Mouse (Mus musculus) midbrain, postnatal 0 days (tissue): Measurements from ENCODE around the gene Ecpas. TPM values are rescaled to one million over a fixed set of nuclear protein-coding genes. Genes with fewer than 3 reads are reported as not detected.

Experiments
- ATAC-seq: fragments of 200-750 bp; cut with Nextera tagmentation; 2 replicates; pipeline ENCODE4 v1.8.0; 2017; ENCODE audit warnings: moderate number of reproducible peaks, mild to moderate bottlenecking, moderate TSS enrichment, moderate library complexity; ENCODE audit not compliant: low FRiP score
- DNase-seq: peaks from one replicate; pipeline ENCODE4 v3.0.0-alpha.2; 2015; ENCODE audit warnings: low spot score
- H3K27ac ChIP-seq: fragments of 300-500 bp; sonication (generic); 2 replicates; pipeline ENCODE4 v1.5.1; 2014; ENCODE audit warnings: low read depth, mild to moderate bottlenecking, low read length, mixed read lengths
- H3K27me3 ChIP-seq: fragments of 300-500 bp; sonication (generic); 2 replicates; pipeline ENCODE4 v1.6.1; 2014; ENCODE audit warnings: low read length, control low read depth, mixed read lengths; ENCODE audit not compliant: insufficient read depth
- H3K36me3 ChIP-seq: fragments of 300-500 bp; sonication (generic); 2 replicates; pipeline ENCODE4 v1.6.1; 2014; ENCODE audit warnings: low read length, control low read depth, mixed read lengths; ENCODE audit not compliant: insufficient read depth
- H3K4me1 ChIP-seq: fragments of 300-500 bp; sonication (generic); 2 replicates; pipeline ENCODE4 v1.6.1; 2014; ENCODE audit warnings: mild to moderate bottlenecking, control low read depth, antibody characterized with exemption, low read length, mixed read lengths; ENCODE audit not compliant: insufficient read depth
- H3K4me2 ChIP-seq: fragments of 300-500 bp; sonication (generic); 2 replicates; pipeline ENCODE4 v1.6.1; 2014; ENCODE audit warnings: low read depth, mild to moderate bottlenecking, low read length, mixed read lengths; ENCODE audit not compliant: poor library complexity, severe bottlenecking
- H3K4me3 ChIP-seq: fragments of 300-500 bp; sonication (generic); 2 replicates; pipeline ENCODE4 v1.5.1; 2014; ENCODE audit warnings: low read depth, mild to moderate bottlenecking, low read length, moderate library complexity
- H3K9ac ChIP-seq: fragments of 300-500 bp; sonication (generic); replicated peaks from 2 replicates; pipeline ENCODE4 v1.6.1; 2014; ENCODE audit warnings: mild to moderate bottlenecking, low read length, moderate library complexity, mixed read lengths; ENCODE audit not compliant: poor library complexity, severe bottlenecking
- H3K9me3 ChIP-seq: fragments of 300-500 bp; sonication (generic); 2 replicates; pipeline ENCODE4 v1.6.1; 2016; ENCODE audit warnings: low read length, control low read depth
- CTCF ChIP-seq: IDR thresholded peaks from 2 replicates; pipeline ENCODE4 v1.5.1; 2016; ENCODE audit warnings: antibody characterized with exemption, mild to moderate bottlenecking
- WGBS: fragments of 180-500 bp; shearing (Covaris S2); extraction: QIAGEN DNeasy Blood & Tissue Kit; methylation state at CpG from one replicate; pipeline ENCODE4 v1.1.7; 2014; 5-methylcytosine and 5-hydroxymethylcytosine counted together
- polyA plus RNA-seq: library from polyadenylated mRNA; unstranded; fragments of >200 nt; fragmentation: Nextera tagmentation; extraction: Ambion mirVana; gene quantifications from 2 replicates; pipeline ENCODE4 v1.2.1, GENCODE M21; 2015
- total RNA-seq: library from RNA; depleted of rRNA; stranded (reverse); fragments of >200 nt; gene quantifications from 2 replicates; pipeline ENCODE4 v1.2.3, GENCODE M21; 2014

Gene Ecpas
- total and polyA plus RNA-seq, 2 experiments from 2014 or later, result 36.8 to 64.8 TPM

DNA sequence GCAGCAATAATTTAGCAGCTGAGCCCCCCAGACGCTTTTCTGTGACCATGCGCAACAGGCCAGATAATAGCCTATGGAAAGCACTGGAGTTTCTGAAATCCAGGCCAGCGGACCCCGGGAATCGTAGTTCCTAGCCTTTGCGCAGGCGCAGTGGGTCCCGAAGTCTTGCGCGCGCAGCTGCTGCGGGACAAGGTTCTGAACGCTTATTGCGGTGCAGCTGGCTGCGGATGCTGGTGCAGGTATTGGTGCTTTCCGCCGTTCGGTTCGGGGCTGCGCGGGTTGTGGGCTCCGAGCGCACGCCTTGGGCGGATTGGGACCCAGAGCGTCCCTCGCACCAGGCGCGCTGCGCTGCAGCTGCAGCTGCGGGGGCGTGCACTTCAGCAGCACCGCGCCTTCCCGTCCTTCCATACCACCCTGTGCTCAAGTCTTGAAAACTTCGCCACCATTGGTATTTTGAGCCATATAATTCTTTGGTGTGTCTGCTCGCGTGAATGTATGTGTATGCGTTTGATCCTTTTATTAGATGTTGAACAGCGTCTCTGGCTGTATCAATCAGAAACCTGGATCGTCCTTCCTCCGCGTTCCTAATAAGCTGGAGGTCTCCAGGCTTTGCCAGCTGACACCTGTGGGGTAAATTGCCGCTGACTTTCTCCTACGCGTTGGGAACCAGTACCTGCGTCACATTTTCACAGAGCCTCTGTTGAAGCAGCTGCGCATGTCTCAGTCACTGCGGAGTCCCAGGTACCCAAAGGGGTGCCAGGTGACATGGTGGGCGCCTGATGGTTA is 31.1 kb upstream of the Ecpas start, which contains the start of gene Zkscan16:
Gene Zkscan16 (plus strand): TSS at position 209 of the 786 bp plus-strand sequence.
- Histone ChIP-seq H3K9me3 (no peaks in the 10 kb centered on the region), H3K4me3 (peak within 1 kb of the TSS; percentile 71), H3K4me1 (peaks cover 9% of the 10 kb centered on the region; the same call in 1 of the 2 replicates), H3K9ac (peak within 1 kb of the TSS; percentile 67), H3K27ac (peak within 1 kb of the TSS; percentile 86), H3K36me3 (peaks cover 2% of the 10 kb centered on the region; the same call in 1 of the 2 replicates), H3K4me2 (peak within 1 kb of the TSS; percentile 74), H3K27me3 (no peaks in the 10 kb centered on the region)
- 1% methylated on average over 50 of the region's 50 CpGs for WGBS
- DNase-seq, result peak; percentile 97
- ATAC-seq, result peak; percentile 88
- TF ChIP-seq CTCF, result no peak

DNA sequence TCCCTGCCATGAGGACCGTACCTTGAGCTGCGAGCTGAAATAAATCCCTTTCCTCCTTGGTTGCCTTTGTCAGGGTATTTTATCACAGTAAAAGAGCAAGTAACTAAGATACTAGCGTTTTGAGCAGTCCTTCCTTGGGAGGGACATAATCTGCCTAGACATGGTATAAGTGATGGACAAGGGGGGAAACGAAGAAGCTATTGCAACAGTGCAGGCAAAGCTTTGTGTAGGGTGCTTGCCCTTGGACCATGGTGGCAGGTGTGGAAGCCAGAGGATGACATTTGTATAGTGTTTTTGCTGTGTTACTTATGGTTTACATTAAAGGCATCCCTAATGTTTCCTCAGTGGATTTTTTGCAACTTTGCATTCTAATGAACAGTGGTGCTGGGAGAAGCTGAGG is 30.4 kb upstream of the Ecpas start:
- peak; percentile 35; the same call in 1 of the 2 replicates for ATAC-seq
- TF ChIP-seq CTCF, result no peak
- Histone ChIP-seq H3K9ac (peak overlapping the region; percentile 67), H3K4me2 (peak overlapping the region; percentile 74), H3K27me3 (no peaks in the 10 kb centered on the region), H3K9me3 (no peaks in the 10 kb centered on the region), H3K27ac (peak overlapping the region; percentile 86), H3K36me3 (peaks cover 2% of the 10 kb centered on the region; the same call in 1 of the 2 replicates), H3K4me1 (peaks cover 9% of the 10 kb centered on the region; the same call in 1 of the 2 replicates), H3K4me3 (peak overlapping the region; percentile 71; the same call in 1 of the 2 replicates)
- no peak for DNase-seq
- 74% methylated on average over 4 of the region's 4 CpGs for WGBS

DNA sequence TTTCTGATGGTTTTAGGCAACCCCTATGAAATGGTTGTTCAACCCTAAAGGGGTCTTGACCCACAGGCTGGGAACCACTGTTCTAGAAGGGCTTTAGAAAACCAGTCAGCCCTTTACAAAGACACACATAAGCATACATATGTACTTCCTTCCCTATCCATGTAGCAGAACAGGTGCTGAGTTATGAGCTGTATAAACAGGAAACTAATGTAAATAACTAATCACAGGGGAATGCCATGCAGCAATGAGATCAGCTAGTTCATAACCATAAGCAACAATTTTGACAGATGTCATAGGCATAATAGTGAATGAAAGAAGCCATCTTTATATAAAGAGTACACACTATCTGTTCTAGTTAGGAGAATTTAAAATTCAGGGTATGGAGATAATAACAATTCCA is 29.1 kb upstream of the Ecpas start:
- Histone ChIP-seq H3K9me3 (no peaks in the 10 kb centered on the region), H3K36me3 (peaks cover 2% of the 10 kb centered on the region; the same call in 1 of the 2 replicates), H3K4me2 (no peak overlapping the region), H3K27ac (no peak overlapping the region), H3K4me3 (no peak overlapping the region), H3K9ac (no peak overlapping the region), H3K4me1 (peaks cover 9% of the 10 kb centered on the region; the same call in 1 of the 2 replicates), H3K27me3 (no peaks in the 10 kb centered on the region)
- ATAC-seq (no peak), DNase-seq (no peak)
- TF ChIP-seq CTCF, result no peak

DNA sequence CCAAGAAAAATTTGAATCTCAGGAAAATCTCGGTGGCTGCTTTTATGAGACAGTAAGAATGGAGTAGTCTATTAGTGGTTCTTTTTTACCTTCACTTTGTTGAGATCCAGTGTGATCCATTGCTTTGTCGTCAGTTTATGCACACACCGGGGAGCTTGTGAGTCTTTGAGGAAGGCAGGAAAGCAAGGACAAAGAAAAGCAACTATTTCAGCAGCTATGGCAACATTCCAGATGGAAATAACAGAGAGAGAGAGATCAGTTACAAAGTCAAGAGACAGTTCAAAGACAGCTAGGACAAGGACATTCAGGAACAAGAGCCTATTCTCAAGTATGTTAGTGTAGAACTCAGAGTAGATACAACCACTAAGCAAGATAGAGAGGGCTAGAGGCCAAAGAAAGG is 23.3 kb upstream of the Ecpas start:
- DNase-seq, result no peak

DNA sequence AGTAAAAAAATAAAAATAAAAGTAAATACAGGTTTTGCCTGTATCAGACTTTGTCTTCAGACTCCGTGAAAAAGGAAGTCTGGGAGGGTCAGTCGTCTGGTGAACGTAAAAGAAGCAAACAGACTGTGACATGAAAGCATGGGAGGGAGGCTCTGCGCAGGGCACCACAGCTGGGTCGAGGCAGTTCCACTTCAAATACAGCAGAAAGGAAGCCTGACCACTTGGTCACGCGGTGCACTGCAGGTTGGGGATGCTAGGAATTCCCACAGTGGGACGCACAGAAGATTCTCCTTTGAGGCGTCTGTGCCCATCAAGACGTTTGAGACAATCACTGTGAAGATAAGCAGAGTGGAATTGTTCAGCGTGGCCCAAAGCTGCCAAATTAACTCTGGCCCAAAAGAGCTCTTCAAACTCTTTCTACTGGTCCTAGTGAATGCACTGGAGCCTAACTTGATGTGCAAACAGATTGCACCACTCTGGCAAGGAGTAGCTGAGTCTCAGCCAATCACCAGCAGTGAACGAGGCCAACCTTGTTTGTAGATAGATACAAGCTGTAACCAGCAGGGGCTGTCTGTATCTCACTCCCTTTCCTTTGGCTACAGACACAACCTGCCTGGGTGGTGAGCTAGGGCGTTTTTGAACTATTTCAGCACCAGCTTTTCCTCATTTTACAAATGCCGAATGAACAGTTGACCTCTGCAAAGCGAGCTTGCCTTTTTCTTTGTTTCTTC is 22.4 kb upstream of the Ecpas start:
- H3K36me3 ChIP-seq, result no peaks in the 10 kb centered on the region
- TF ChIP-seq CTCF, result peak; percentile 58
- no peak overlapping the region for H3K27ac ChIP-seq
- H3K4me3 ChIP-seq, result no peak overlapping the region
- no peaks in the 10 kb centered on the region for H3K27me3 ChIP-seq
- peak; percentile 80; the same call in 1 of the 2 replicates for ATAC-seq
- no peaks in the 10 kb centered on the region for H3K4me1 ChIP-seq
- peak; percentile 83 for DNase-seq
- 46% methylated on average over 15 of the region's 15 CpGs for WGBS
- H3K9me3 ChIP-seq, result no peaks in the 10 kb centered on the region
- no peak overlapping the region for H3K4me2 ChIP-seq
- H3K9ac ChIP-seq, result no peak overlapping the region

More for the DNA sequence above, 23.3 kb upstream of the Ecpas start:
- H3K4me1 ChIP-seq, result no peaks in the 10 kb centered on the region
- no peak for TF ChIP-seq CTCF
- no peak overlapping the region for H3K27ac ChIP-seq
- ATAC-seq, result no peak
- no peaks in the 10 kb centered on the region for H3K36me3 ChIP-seq
- no peak overlapping the region for H3K9ac ChIP-seq
- no peak overlapping the region for H3K4me3 ChIP-seq
- no peaks in the 10 kb centered on the region for H3K9me3 ChIP-seq
- 46% methylated on average over 3 of the region's 3 CpGs for WGBS
- no peak overlapping the region for H3K4me2 ChIP-seq
- no peaks in the 10 kb centered on the region for H3K27me3 ChIP-seq
